Mouse (Mus musculus): Measurements from ENCODE around the gene Elk1.

Elk1 gene

GRCm38 (mm10) chrX:20950191-20950880 lies at the start of gene Elk1:
Elk1 (minus strand) TSS chrX:20950608.
- DNase-seq: peak; percentile 94

DNA sequence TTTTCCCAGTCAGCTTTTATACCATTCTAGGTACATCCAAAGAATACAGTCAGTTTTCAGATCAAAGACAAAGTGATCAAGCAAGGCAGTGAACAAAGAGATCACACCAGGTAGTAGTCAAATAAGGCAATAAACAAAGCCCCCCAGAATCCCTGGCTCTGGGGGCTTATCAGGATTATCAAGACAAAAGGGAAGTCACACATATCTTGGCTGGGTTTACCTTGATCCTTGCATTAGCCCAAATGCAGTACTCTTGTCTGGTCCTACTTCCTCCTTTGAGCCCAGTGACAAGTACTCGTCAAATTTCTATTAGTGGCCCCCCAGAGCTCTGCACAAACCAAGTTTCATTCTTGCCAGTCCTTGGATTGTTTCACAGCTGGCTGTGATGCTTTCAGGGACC lies 30.5 kb upstream of the Elk1 start:
- DNase-seq: no peak

DNA sequence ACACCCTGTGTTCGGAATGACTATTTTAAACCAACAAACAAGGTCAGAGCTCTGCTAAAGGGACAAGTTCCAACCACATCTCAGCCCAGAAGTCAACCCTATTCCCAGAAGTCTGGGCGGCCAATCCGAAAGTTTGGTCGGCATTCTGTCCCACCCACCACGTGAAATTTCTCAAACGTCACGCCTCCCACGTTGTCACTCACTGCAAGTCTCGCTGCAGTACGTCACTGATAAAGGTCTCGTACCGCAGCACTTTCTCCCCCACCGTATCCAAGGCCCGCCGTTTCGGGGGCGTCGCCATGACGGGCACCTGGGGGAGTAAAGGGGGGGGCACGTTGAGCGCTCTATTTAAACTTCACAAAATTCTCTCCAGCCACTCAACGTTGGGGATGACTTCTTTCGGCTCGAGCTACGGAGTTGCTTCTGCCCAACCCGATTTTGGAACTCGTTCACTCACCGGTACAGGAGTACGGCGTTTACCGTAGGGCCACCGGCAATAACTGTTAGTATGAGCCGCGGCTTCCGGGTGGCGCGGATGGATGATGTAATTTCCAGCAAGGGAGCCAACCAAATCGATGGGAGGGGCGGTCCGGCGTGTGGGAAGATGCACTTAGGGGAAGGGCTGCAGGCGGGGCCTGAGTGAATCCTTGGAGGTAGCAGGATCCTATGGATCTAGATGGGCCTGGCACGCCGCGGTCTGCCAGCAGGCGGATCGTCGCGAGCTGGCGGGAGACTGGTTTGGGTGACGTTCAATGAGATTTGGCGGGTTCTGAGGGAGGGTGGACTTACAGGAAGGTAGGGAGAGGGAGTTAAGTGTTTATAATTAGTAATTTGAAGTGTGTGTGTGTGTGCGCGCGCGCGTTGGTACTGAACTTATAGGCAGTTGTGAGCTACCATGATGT lies 11.3 kb upstream of the Elk1 start, which contains the start of gene Uxt:
TSS of gene Uxt (minus strand) at position 541 of the 902 bp plus-strand sequence.
- DNase-seq: peak; percentile 90

- peak; percentile 53 for DNase-seq
Observed at GRCm38 (mm10) chrX:20946055-20946454, 4.4 kb downstream of the Elk1 start.

DNA sequence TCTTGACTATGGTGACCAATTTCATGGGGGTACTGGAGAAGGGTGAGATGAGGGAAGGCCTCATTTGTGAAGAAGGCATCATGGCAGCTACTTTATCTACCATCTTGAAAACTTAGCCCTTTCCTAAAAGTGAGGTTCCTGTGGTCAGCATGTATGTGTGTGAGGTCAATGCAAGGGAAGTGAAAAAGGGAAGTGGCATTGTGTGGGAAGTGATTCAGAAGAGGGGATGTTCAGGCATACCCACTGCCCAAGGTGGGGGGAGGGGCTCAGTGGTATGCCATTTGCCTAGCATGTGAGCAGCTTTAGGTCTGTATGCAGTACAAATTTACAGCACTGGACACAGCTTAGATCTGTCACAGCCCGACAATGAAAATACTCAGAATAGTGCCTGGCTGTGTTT lies 18.4 kb downstream of the Elk1 start:
- DNase-seq: no peak

GRCm38 (mm10) chrX:20931364-20931763 lies 19.0 kb downstream of the Elk1 start, which contains the start of gene Cfp:
Cfp (minus strand) TSS chrX:20931555.
- DNase-seq: no peak

- no peak for DNase-seq
Observed at GRCm38 (mm10) chrX:20929859-20930258, 20.5 kb downstream of the Elk1 start.

- no peak for DNase-seq
Observed at GRCm38 (mm10) chrX:20924976-20925375, 25.4 kb downstream of the Elk1 start.

DNA sequence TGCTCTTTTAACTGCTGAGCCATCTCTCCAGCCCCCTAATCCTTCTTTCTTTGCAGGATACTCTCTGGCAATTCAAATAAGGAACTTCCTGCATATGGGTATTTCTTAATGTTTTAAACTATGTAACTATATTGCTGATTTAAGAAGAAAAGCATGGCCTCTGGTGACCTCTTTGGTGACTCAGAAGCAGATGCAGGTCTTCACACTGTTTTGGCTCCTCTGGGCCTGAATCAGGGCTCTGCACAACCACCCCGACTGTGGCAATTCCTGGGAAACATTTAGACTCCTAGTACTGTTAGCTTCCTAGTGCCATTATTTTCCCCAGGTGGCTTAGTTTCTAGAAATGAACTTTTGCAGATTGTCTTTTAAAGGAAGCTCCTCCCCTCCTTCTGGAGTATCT lies 26.9 kb downstream of the Elk1 start:
- no peak for DNase-seq

- DNase-seq: no peak
Observed at GRCm38 (mm10) chrX:20921366-20921765, 29.0 kb downstream of the Elk1 start.

DNA sequence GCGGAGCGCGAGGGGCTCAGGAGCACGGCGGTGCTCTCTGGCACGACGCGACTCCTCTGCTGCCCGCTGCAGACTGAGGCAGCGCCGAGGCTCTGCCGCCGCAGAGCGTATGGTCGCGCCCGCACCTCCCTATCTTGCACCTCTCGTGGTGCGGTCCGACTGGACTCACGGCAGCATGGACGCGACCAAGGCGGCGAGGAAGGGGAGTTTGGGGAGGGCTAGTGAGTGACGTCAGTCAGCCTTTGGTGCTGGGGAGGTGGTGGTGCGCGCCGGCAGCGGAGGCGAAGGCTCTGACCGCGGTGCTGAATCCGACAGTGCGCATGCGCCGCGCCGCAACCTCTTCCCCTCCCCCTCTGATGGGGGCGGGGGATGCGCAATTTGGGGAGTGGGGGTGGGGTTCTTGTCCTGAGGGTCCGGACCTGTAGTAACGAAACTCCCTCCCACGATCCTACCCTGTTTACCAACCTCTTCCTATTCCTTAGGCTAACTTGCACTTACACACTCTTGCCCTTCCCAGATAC lies 29.5 kb downstream of the Elk1 start, which contains the start of gene Syn1:
TSS of gene Syn1 (minus strand) at position 161 of the 521 bp plus-strand sequence.
- DNase-seq: peak; percentile 95

- no peak for DNase-seq
Observed at GRCm38 (mm10) chrX:20920249-20920843, 30.1 kb downstream of the Elk1 start.

DNA sequence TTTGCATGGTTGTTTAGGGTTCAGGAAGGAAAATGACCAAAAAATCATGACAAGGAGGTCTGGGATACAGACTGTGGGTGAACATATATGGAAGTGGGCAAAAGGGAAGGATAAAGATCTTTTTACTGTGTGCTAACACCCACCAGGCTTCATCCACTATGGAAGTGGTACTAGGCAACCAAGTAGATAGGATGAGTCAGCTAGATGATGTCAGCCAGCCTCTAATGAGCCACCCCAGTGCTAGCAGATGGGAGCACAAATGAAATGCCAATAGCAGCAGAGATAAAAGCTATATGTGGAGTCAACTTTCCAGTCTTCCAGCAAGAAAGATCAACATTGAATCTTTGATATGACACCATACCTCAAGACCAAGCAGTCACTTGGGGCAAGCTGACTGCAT lies 35.3 kb downstream of the Elk1 start:
- no peak for DNase-seq

- no peak for DNase-seq
Observed at GRCm38 (mm10) chrX:20913726-20914125, 36.7 kb downstream of the Elk1 start.

DNA sequence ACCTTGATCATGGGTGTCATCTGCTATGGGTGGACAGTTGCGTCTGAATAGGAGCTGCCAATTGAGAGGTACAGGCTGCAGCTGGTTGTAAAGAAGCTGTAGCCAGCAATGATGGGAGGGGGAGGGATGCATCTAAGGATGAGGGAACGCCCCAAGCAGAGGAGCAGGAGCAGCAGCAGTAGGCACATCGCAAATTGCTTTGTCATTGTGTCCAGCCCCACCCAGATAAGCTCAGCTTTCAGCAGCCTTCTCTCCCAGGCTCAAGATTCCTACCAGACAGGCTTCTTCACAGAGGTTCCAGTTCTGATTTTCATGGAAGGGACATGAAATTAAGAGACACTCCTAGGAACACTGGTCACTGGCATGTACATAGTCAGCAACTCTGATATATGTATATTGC lies 40.3 kb downstream of the Elk1 start:
- no peak for DNase-seq
